Mouse (Mus musculus) 3134 (cell line): Measurements from ENCODE around the gene Slit2.

Experiments used
- DNase-seq: peaks from one replicate; pipeline ENCODE4 v3.0.0-alpha.2; 2011; ENCODE audit warnings: low spot score; ENCODE audit not compliant: insufficient read length; ENCODE audit errors: extremely low read depth

Slit2 gene

DNA sequence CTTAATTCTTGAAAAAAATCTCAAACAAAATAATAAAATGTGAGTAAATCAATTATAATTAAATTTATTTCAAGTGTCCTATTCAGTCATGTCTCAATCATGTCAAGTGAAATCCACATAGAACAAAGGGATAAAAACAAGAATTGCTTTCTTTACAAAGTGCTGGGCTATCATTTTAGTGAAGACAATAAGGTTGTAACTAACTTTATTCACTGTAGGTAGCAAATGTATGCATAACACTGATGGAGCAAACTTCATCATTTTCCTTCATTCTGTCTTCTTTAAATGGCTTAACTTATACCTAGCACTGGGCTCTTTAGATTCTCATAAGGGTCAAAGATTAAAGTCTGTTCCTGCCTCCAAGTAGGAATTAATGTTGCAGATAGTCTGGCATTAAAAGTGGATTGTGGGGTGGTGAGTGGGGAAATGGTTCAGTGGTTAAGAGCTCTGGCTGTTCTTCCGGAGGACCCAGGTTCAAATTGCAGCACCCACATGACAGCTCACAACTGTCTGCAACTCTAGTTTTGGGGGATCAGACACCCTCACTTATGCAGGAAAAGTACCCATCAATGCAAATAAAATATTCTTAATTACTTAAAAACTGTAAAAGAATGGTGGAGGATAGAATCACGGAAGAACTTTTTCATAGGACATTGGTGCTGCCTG lies 363.2 kb downstream of the Slit2 start:
- DNase-seq: no peak

DNA sequence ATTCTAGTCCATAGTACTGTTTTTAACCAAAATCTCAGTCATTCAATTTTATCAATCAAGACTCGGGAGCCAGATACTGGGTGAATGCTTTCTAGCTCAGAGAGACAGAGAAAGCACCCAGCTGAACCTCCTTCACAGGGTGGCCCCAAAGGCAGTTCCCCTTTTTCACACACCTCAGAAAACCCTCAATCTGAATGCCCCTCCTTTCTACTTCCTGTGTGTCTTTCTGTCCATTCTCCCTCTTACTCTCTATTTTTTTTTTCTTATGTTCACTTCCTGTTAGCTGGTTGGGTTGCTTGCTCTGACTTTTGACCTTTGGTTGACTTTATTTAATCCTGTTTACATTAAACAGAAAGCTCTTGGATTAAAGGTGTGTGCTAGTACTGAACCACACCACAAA lies 366.4 kb downstream of the Slit2 start:
- DNase-seq: no peak
